Mouse (Mus musculus) kidney, adult 2 months (tissue): ENCODE measurements around the gene Abcd3. TPM values are rescaled to one million over a fixed set of nuclear protein-coding genes. Genes with fewer than 3 reads are reported as not detected.
A peak's percentile ranks its signal among the peaks of the same experiment; 100 is the strongest.

Source experiments
- DNase-seq: peaks from one replicate; pipeline ENCODE4 v3.0.0; 2021
- H3K27ac ChIP-seq: fragments of 200-500 bp; 2 replicates; pipeline ENCODE4 v1.5.1; 2012; ENCODE audit warnings: low read depth, low read length, control low read depth, inconsistent platforms; ENCODE audit not compliant: insufficient read depth
- H3K27me3 ChIP-seq: fragments of 200-500 bp; replicated peaks from 2 replicates; pipeline ENCODE4 v1.6.1; 2012; ENCODE audit warnings: mild to moderate bottlenecking, moderate library complexity, low read length, inconsistent platforms; ENCODE audit not compliant: control insufficient read depth, insufficient read depth
- H3K36me3 ChIP-seq: fragments of 200-500 bp; 2 replicates; pipeline ENCODE4 v1.6.1; 2012; ENCODE audit warnings: mild to moderate bottlenecking, moderate library complexity, low read length, inconsistent platforms; ENCODE audit not compliant: control insufficient read depth, insufficient read depth
- H3K4me1 ChIP-seq: fragments of 200-500 bp; 2 replicates; pipeline ENCODE4 v1.6.1; 2011; ENCODE audit warnings: low read length; ENCODE audit not compliant: control insufficient read depth, insufficient read depth
- H3K4me3 ChIP-seq: fragments of 200-500 bp; 2 replicates; pipeline ENCODE4 v1.5.1; 2011; ENCODE audit warnings: mild to moderate bottlenecking, low read depth, low read length, control low read depth; ENCODE audit not compliant: insufficient read depth
- CTCF ChIP-seq: fragments of 200-500 bp; conservative IDR thresholded peaks from 2 replicates; pipeline ENCODE4 v1.5.1; 2011; ENCODE audit warnings: low read depth, mild to moderate bottlenecking, control low read depth, low read length, moderate library complexity, mixed read lengths; ENCODE audit not compliant: insufficient read depth, insufficient read length
- POLR2A ChIP-seq: fragments of 200-500 bp; IDR thresholded peaks from one replicate; pipeline ENCODE4 v1.6.1; 2011; ENCODE audit warnings: low read depth, low read length, control low read depth
- WGBS: fragments of 180-500 bp; shearing (Covaris S2); methylation state at CpG from one replicate; pipeline ENCODE4 v1.1.7; 2018; 5-methylcytosine and 5-hydroxymethylcytosine counted together
- polyA plus RNA-seq: library from polyadenylated mRNA; depleted of rRNA; stranded (reverse); fragments of >200 nt; gene quantifications from 2 replicates; pipeline ENCODE4 v1.2.3, GENCODE M21; 2012

Gene Abcd3
- polyA plus RNA-seq, 1 experiment, result 48.2 TPM

GRCm38 (mm10) chr3:121834732-121835131 lies 19.6 kb upstream of the Abcd3 start:
- no peaks in the 10 kb centered on the region for H3K36me3 ChIP-seq
- no peaks in the 10 kb centered on the region for H3K27me3 ChIP-seq
- no peaks in the 10 kb centered on the region; the same call in 1 of the 2 replicates for H3K4me1 ChIP-seq
- DNase-seq, result no peak
- TF ChIP-seq CTCF (no peak), POLR2A (no peak)
- H3K4me3 ChIP-seq, result no peak overlapping the region
- 64% methylated on average over 2 of the region's 2 CpGs for WGBS
- H3K27ac ChIP-seq, result no peak overlapping the region

DNA sequence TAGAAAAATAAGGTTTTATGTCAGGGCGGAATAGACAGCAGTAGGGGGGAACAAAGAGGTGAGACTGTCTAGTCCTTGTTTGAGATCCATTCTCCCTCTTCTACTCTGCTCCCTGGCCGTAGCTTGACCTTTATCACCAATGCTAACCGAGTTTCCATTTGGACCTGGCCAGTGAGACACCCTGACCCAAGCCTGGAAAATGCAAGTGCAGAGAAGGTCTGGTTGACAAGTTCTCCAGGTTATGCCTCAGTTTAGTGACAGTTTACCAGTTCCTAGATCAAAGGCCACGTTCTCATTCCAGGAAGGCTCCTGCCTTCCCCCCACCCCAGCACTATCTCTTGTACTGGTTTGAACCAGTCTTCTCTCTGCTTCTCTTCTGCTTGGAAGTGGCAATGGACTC lies 19.1 kb upstream of the Abcd3 start:
- WGBS, result 57% methylated on average over 4 of the region's 4 CpGs
- peak; percentile 62 for DNase-seq
- Histone ChIP-seq H3K27ac (no peak overlapping the region), H3K36me3 (no peaks in the 10 kb centered on the region), H3K4me3 (no peak overlapping the region), H3K4me1 (no peaks in the 10 kb centered on the region; the same call in 1 of the 2 replicates), H3K27me3 (no peaks in the 10 kb centered on the region)
- TF ChIP-seq CTCF (no peak), POLR2A (no peak)

DNA sequence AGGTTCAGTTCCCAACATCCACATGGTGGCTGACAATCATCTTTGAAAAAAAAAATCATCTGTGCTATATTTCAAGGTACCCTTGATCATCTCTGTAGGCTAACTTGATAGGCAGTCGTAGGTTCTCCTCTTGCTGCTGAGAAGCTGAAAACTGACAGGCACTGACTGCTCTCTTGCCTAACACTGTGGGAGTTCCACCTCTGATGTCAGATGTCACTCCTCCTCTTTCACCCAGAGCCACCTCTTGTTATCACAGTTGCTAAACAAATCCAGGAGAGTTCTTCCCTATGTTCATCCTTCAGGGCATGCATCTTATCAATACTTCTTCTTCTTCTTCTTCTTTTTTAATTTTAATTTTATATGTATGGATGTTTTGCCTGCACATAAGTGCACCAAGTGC lies 10.0 kb upstream of the Abcd3 start:
- Histone ChIP-seq H3K27ac (no peak overlapping the region), H3K27me3 (no peaks in the 10 kb centered on the region), H3K36me3 (no peaks in the 10 kb centered on the region), H3K4me3 (no peak overlapping the region), H3K4me1 (0 out of 2 replicates have a peak, but pooled peaks cover 2% of the 10 kb centered on the region)
- TF ChIP-seq CTCF (no peak), POLR2A (no peak)
- no peak for DNase-seq
- 97% methylated on average over 1 of the region's 1 CpGs for WGBS

DNA sequence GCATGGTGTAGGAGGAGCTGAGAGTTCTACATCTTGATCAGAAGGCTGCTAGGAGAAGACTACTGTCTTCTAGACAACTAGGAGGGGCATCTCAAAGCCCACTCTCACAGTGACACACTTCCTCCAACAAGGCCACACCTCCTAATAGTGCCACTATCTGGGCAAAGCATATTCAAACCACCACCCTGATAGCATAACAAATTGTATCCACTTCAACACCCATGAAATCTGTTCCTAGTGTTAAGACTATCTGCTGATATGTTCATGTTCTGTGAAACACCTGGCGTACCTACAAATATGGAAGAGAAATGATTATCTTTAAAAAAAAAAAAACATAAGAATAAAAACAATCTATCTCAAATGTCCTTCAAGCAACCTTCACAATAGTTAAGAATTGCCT lies 9.2 kb upstream of the Abcd3 start:
- Histone ChIP-seq H3K4me3 (no peak overlapping the region), H3K27me3 (no peaks in the 10 kb centered on the region), H3K36me3 (no peaks in the 10 kb centered on the region), H3K27ac (no peak overlapping the region), H3K4me1 (0 out of 2 replicates have a peak, but pooled peaks cover 2% of the 10 kb centered on the region)
- TF ChIP-seq CTCF, result no peak
- no peak for TF ChIP-seq POLR2A
- no peak for DNase-seq
- WGBS, result 98% methylated on average over 1 of the region's 1 CpGs

- Histone ChIP-seq H3K4me3 (no peak overlapping the region), H3K4me1 (no peaks in the 10 kb centered on the region), H3K27me3 (no peaks in the 10 kb centered on the region), H3K36me3 (no peaks in the 10 kb centered on the region), H3K27ac (no peak overlapping the region)
- peak; percentile 35 for DNase-seq
- 65% methylated on average over 5 of the region's 5 CpGs for WGBS
- no peak for TF ChIP-seq POLR2A
- no peak for TF ChIP-seq CTCF
Observed at GRCm38 (mm10) chr3:121822643-121823042, 7.5 kb upstream of the Abcd3 start.

DNA sequence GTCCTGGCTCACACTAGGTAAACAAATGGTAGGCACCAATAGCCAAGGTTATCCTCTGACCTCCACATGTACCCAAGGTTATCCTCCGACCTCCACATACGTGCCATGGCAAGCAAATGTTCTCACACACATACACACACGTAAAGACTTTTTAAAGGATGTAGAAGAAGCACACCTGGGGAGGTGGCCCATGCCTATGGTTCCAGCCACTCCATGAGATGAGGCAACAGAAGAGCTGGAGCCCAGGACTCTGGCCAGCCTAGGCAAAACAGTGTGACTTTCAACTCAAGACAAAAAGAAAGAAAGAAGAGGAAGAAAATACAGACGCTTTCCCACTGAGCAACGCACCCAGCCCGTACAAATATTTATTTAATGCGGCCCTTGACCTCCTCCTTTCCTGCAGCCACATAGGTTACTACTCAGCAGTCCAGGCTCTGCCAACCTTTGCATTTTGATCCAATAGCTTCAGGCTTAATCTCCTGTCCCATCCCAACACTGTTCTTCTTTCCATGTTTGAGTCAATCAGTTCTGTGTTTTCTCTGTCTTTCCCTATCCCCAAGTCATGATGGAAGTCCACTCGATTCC lies 6.5 kb upstream of the Abcd3 start:
- 67% methylated on average over 8 of the region's 8 CpGs for WGBS
- DNase-seq, result no peak

DNA sequence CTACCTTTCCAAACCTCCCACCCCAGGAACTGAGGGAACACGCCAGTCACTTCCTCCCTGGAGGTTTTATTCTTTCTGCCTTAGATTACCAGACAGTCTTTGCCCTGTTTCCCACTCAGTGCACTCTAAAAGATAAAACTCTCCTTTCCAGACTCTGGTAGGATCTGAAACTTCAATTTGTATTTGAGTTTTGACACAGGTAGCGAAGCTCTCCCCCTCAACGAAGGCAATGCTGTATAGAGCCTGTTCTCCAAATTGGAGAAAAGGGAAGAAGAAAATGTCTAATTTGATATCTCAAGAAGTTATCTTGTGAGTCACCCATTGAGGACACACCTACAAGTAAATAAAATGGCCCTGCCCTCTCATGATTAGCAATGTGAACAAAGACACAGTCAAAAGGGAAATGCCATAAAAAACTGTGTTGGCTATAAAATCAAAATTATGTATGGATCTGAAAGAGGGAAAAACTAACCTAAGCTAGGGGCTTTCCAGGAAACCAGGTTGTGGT lies 4.6 kb upstream of the Abcd3 start:
- Histone ChIP-seq H3K27ac (no peak overlapping the region), H3K4me3 (no peak overlapping the region), H3K36me3 (no peaks in the 10 kb centered on the region), H3K27me3 (no peaks in the 10 kb centered on the region), H3K4me1 (no peaks in the 10 kb centered on the region)
- no peak for TF ChIP-seq CTCF
- WGBS, result 77% methylated on average over 3 of the region's 3 CpGs
- no peak for DNase-seq

More for the DNA sequence above, 6.5 kb upstream of the Abcd3 start:
- Histone ChIP-seq H3K27ac (no peak overlapping the region), H3K27me3 (no peaks in the 10 kb centered on the region), H3K4me1 (no peaks in the 10 kb centered on the region), H3K36me3 (no peaks in the 10 kb centered on the region), H3K4me3 (no peak overlapping the region)
- TF ChIP-seq CTCF (no peak), POLR2A (no peak)
